19 mouse cellular contexts compared by ENCODE assay signal in genomic region chr1:21049005-21049404, GRCm38 (mm10). TPM values are rescaled to one million over a fixed set of nuclear protein-coding genes. Genes with fewer than 3 reads are reported as not detected.
DNase-seq lines count a peak whose midpoint lies in the region; ATAC-seq lines count a peak whose summit lies in the region.
"Had no signal": no experiment of that assay in that cellular context is flagged by ENCODE, and none has a peak within 500 bp of the region (broad histone marks: within the 10 kb centered on the region; RNA-seq: fewer than 3 reads in every experiment).

No protein-coding gene starts in this region.

- intact Hi-C loops in heart, postnatal 14 days (cut with DNase I), result no loop called here

- ATAC-seq in granulocyte monocyte progenitor cell, adult 5-6 weeks (replicated peaks; ENCODE audit: poor library complexity, severe bottlenecking), result peak; percentile 82
- ATAC-seq in megakaryocyte progenitor cell, adult 5-6 weeks (replicated peaks; ENCODE audit: poor library complexity), result peak; percentile 50
- ATAC-seq: forebrain, embryonic 13.5 days; forebrain, embryonic 16.5 days; hindbrain, embryonic 16.5 days had no signal

- peak; percentile 31 to 35 for DNase-seq in lung, adult 18-20 months
- no peak for DNase-seq in lung, postnatal 25 days (ENCODE audit: low spot score)
- peak; percentile 53 for DNase-seq in 416B (ENCODE audit: low read depth)
- no peak for DNase-seq in layer of hippocampus, postnatal 36 days
- no peak for DNase-seq in heart, postnatal 14 days
- DNase-seq: adrenal gland, adult 2 months; adrenal gland, postnatal 14 days; B cell, adult 2 months; cerebellum, adult 11 months; cerebellum, adult 2 months; cerebellum, adult 9-11 months; cerebellum, postnatal 25 days; gastrocnemius, postnatal 10 days; heart, adult 18-20 months had no signal

RNA-seq across cellular contexts. Expression of gene Tram2, which starts 30.0 kb away (rescaled TPM):
- 8.9 and 9.3 TPM in 2 replicates for total RNA-seq in granulocyte monocyte progenitor cell, adult 5-6 weeks (2014; fragmentation: Nextera tagmentation)
- 2.2 and 4.0 TPM in 2 replicates for total RNA-seq in granulocyte monocyte progenitor cell, adult 5-6 weeks (2017)
- total RNA-seq in megakaryocyte progenitor cell, adult 5-6 weeks (2015), result 8.9 and 10.5 TPM in 2 replicates
- 1.5 and 1.6 TPM in 2 replicates for total RNA-seq in megakaryocyte progenitor cell, adult 5-6 weeks (2017)
- total RNA-seq in layer of hippocampus, postnatal 36 days (2021), result 1 to 10 TPM in 1 of 2 experiments, under 1 TPM in 1; 0.94 to 1.2 TPM
- 1 to 10 TPM; 8.7 to 9.2 TPM for total RNA-seq in heart, postnatal 14 days (2021)

Comparison
In these comparisons a context has a peak if more than half of its experiments do, and no peak if none do; other contexts are left out.
1. DNase-seq: peak in lung, adult 18-20 months (2 of 2) and 416B (single experiment); none in lung, postnatal 25 days (single experiment), layer of hippocampus, postnatal 36 days (0 of 2) and heart, postnatal 14 days (0 of 2).